Comparison of ENCODE assay signal across 1 mouse cellular context in genomic region chr11:100994233-100994632, GRCm38 (mm10).
TF ChIP-seq lines count a peak whose summit lies in the region.

No protein-coding gene starts in this region.

TF ChIP-seq in MEL, 35 proteins besides CTCF, POLR2A, EP300 and RAD21:
- TF ChIP-seq SMC3 (IDR thresholded peaks at IDR 0.05; ENCODE audit: low read depth, low read length) = no peak
- peak; percentile 97 for TF ChIP-seq MAX (IDR thresholded peaks at IDR 0.05; ENCODE audit: low read length)
- TF ChIP-seq POLR2AphosphoS2 (IDR thresholded peaks at IDR 0.05; ENCODE audit: low read length) = no peak
- no peak for TF ChIP-seq ETS1 (IDR thresholded peaks at IDR 0.05; ENCODE audit: low read depth, low read length)
- TF ChIP-seq USF1 (IDR thresholded peaks at IDR 0.05; ENCODE audit: low read depth, low read length) = 0 out of 2 replicates have a peak, but pooled peaks have one; percentile 40
- TF ChIP-seq BHLHE40 (IDR thresholded peaks at IDR 0.05; ENCODE audit: borderline replicate concordance, low read depth, low read length) = peak; percentile 26; the same call in 1 of the 2 replicates
- TF ChIP-seq SIN3A (IDR thresholded peaks at IDR 0.05; ENCODE audit: low read length) = peak; percentile 58
- TF ChIP-seq MXI1 (IDR thresholded peaks at IDR 0.05; ENCODE audit: low read depth, low read length) = peak; percentile 88
- TF ChIP-seq E2F4 (IDR thresholded peaks at IDR 0.05; ENCODE audit: borderline replicate concordance, low read depth, low read length) = no peak
- no peak for TF ChIP-seq UBTF (IDR thresholded peaks at IDR 0.05; ENCODE audit: borderline replicate concordance, insufficient read depth, low read depth, low read length)
- TF ChIP-seq KAT2A (conservative IDR thresholded peaks at IDR 0.05; ENCODE audit: low read depth, low read length) = no peak
- peak; percentile 98 for TF ChIP-seq MYC (IDR thresholded peaks at IDR 0.05; ENCODE audit: low read depth, low read length)
